Mouse (Mus musculus) embryonic fibroblast, embryonic 13.5 days (primary cell): ENCODE data around the gene Myh8.

Source experiments
- CTCF ChIP-seq: IDR thresholded peaks from 2 replicates; pipeline ENCODE4 v1.5.1; 2011; ENCODE audit warnings: mild to moderate bottlenecking, control low read depth, low read length, moderate library complexity, borderline replicate concordance; ENCODE audit not compliant: insufficient read depth
- POLR2A ChIP-seq: IDR thresholded peaks from 2 replicates; pipeline ENCODE4 v1.6.1; 2011; ENCODE audit warnings: low read depth, mild to moderate bottlenecking, control low read depth, low read length, moderate library complexity

GRCm38 (mm10) chr11:67326536-67326935 lies 49.6 kb downstream of the Myh8 start:
- no peak for TF ChIP-seq POLR2A
- no peak for TF ChIP-seq CTCF
